Mouse (Mus musculus): ENCODE results near the gene Mre11a. TPM values are rescaled to one million over a fixed set of nuclear protein-coding genes. Genes with fewer than 3 reads are reported as not detected.

Gene Mre11a
- total RNA-seq, 2 experiments from 2014 or later: 16.6 to 21.9 TPM

DNA sequence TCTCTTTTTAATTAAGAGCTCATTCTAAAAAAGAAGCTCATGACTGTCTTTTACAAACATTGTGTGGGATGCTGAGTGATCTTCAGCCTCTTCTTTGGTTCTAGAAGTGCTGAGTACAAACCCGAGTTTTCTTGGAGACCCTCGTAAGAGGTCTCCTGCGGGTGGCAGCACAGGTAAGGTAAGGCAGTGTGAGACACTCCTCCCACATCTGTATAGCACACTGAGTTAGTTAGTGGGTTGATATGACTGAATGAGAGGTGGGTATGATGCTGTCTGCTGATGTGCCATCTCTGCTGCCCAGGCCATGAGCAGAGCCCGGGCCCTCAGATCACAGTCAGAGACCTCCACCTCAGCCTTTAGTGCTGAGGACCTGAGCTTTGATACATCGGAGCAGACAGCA lies 40.4 kb downstream of the Mre11a start:
- DNase-seq: no peak

DNA sequence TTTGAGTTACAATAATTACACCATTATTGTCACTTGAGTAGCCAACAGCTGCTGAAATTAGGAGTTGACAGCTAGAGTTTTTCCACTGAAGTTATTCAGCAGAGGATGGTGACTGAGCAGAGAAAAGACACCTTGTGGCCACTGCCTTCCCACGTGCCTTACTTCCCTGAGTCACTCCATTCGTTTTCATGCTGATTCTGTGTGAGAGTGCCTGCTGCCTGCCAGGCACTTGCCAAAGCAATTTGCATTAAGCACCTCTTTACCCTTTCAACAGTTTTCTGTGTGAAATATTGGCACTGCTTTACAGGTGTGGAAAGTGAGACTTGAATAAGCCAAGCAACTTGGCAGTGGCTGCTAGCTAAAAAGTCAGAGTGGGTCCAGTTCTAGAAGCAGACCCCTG lies 43.4 kb downstream of the Mre11a start:
- no peak for DNase-seq

DNA sequence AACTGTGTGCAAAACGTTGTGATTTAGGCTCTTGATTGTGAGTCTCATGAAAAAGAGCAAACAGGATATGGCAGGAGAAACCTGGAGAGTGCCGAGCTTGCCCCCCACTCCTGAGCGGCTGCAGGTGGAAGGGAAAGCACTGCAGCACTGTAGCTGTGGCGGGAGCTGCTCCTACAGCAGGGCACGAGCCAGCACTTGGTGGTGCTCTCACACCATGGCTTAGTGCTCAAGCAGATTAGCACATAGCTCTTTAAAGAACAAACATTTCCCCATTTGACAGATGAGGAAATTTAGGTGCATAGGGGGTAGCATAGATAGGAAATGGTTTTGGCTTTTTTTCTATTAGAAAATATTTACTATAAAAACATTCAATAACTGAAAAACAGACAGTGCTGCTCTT lies 47.6 kb downstream of the Mre11a start:
- no peak for DNase-seq

DNA sequence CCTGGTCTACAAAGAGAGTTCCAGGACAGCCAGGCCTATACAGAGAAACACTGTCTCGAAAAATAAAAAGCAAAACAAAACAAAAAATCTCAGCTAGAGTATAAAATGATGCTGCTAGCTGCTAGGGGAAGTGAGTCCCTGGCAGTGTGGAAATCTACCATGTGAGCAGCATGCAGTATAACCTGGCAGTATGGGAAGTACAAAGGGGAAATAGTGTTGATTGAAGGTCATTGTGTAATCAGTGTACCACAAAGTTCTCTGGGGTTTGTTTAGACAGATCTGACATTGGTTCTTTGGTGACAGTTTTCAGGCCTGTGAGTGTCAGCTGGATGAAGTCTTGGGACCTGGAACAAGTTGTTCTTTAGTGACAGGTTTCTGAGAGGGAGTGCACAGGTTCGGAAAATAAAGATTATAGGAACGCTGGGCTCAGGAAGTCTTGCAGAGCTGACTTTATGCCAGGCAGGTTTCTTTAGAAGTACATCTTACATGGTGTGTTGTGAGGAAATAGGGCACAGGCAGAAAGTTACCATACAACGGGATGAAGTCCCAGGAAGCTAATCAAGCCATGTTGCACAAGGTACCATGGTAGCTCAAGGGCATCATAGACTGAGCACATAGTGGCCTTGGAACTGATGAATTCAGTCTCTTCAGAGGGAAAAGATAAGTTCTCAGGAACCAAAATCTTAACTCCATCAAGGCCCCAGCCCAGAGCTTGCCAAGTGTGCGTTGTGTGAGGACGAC lies 51.1 kb downstream of the Mre11a start:
- DNase-seq: no peak

DNA sequence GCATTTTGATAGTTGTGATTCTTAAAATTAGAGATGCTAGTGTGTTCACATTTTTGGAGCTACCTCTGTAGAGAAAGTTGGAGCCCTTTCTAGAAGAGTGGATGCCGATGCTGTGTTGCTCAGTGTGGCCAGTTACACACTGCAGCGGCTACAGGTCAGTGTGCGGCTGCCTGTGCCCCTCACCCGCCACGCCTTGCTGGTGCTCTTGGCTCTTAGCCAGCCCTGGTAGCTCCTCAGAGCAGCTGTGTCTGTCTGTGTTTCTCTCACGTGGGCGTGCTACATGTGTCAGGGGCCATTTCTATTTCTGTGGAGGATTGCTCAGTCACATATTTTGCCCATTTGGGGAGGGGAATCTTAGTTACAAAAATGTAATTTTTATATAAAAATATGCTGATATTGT lies 55.1 kb downstream of the Mre11a start:
- peak; percentile 62 for DNase-seq

DNA sequence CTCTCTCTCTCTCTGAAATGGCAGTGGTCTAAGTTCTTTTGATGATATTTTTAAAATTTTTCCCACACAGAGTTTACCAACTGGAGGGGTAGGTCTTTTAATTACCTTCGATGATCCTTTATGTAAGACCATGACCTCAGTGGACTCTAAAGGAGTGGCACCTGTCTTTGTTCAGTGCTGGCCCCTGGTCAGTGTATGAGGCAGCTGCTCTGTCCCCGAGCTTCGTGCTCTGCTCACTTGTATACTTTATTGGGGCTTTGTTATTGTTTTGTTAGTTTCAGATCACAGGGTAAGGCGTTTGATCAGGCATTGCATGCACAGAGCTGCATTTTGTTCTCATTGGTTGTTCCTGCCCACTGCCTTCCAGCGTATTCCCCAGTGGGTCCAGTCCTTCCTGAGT lies 55.5 kb downstream of the Mre11a start:
- DNase-seq: no peak

DNA sequence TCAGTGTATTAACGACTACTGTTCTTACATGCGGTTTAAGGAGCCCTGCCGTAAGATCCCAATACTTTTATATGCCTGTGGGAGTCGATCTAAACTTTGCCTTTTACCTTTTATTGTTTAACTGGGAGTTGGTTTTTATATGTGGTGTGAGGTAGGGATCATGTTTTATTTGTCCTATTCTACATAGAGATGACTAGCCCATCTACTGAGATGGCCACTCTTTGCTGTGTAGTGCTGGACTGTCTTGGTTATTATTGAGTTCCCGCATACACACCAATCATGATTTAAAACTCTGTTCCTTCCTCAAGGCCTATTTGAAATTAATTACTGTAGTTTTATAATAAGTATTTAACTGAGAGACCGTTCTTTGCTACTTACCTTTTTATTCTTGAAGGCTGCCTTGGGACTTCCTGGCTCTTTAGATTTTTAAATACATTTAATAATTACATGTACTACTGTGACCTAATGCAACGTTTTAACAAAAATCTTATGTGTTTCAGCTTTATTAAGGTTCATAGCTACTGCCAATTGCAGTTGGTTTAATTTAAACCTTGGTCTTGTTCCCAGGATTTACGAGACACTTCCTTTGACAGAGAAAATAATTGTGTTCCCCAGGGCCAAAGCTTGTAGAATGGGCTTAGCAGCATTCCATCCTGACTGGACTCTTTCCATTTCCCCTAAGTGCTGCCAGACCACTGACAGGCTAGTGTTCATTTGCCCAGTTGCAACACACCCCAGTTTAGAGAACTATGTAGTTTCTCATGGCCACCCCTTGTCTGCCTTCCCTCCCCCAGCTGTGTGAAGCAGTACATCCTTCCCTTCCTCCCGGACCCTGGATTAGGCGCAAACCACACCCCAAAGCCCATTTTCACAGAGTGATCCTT lies 57.7 kb downstream of the Mre11a start:
- peak; percentile 33 for DNase-seq

DNA sequence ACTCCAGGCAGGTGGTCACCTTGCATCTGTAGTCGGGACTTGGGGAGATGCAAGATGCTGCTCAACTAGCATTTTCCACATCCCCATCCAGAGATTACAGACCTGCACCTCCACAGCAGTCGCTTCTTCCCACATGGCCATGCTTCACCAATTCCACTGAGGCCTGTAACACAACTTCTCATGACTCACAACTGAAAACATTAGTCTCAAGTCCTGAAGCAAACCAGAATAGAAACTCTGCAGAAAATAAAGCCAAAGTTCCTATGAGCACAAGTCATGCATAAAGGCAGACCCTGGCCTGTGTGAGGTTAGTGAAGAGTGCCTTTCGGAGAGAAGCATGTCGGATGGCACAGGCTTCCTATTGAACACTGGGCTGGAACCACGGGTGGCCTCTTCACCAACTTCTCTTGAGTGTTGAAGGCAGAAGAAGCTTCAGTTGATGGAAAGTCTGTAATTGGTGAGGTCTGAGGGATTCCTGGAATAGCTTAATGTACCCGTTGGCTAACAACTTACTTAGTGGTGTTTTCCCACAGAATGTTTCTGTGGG lies 58.9 kb downstream of the Mre11a start:
- DNase-seq: no peak

DNA sequence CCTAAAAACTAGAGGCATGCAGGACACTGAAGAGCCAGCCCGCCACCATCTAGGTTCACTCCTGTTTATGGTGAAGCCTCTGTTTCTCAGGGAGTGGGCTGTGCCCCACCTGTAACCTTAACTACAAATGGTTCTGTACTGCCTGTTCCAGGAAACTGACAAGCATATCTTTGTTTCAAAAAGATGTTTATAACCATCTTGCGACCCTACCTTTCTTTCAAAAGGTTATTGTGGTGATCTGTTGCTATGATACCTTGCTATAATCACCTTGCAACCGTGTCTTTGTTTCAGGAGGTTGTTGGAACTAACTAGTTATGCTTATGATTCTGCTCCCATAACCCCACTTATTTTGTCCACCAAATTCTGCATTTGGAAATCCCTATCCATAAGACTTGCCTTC lies 59.4 kb downstream of the Mre11a start:
- DNase-seq: no peak

DNA sequence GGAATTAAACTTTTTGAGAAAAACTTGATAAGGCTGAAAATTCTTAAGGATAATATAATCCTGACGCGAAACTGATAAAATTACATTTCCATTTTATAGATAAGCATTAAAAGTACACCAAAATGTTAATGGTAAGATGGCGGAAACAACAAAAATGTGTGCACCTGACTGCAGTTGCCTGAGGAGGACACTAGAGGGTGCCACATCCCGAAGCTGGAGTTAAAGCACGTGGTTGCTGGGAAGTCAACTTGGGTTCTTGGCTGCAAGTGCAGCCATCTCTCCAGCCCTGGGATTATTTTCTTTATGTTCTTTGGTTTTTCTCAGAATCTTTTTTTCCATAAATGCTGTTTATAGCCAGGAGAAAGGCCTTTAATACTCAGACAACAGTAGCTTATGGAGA lies 62.0 kb downstream of the Mre11a start:
- DNase-seq: peak; percentile 17

DNA sequence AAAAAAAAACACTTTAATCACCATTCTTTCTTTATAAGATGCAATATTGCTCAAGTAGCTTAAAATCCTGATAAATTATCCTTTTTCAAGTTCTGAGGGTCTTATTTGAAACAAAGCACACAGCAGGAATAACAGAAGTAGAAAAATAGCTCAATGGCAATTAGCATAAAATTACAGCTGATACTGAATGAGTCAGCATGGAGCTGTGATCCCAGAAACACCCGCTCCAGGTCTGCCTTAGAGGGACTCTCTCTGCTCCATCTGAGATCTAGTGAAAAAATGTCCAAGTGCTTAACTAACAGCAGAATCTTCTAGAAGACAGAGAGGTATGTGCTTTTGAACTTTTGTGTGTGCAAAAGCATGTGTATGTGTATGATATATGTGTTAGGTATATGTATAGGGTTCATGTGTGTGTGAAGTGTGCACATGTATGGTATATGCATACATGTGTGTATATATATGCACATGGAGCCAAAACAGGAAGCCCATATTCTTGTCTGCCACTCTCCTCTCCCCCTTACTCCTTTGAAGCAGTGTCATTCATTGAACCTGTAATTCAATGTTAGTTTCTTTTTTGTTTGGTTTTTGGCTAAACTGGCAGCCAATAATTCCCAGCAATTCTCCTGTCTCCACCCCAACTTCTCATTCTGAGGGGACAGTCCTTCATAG lies 63.9 kb downstream of the Mre11a start:
- DNase-seq: no peak

DNA sequence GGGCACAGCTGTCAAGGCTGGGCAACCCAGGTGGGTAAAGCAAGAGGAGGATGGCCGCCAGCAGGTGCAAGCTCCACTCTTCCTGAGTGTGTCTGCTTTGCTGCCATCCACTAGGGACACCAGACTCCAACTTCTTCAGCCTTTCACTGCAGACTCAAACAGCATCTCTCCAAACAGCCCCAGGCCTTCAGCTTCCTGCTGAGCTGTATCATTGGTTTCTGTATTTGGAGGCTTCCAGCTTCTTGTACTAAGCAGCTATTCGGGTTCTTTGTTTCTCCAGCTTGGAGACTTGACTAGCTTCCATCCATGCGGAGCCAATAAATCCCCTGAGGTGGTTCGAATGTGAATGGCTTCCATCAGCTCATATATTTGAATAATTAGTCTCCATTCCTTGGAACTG lies 70.1 kb downstream of the Mre11a start:
- DNase-seq: no peak

DNA sequence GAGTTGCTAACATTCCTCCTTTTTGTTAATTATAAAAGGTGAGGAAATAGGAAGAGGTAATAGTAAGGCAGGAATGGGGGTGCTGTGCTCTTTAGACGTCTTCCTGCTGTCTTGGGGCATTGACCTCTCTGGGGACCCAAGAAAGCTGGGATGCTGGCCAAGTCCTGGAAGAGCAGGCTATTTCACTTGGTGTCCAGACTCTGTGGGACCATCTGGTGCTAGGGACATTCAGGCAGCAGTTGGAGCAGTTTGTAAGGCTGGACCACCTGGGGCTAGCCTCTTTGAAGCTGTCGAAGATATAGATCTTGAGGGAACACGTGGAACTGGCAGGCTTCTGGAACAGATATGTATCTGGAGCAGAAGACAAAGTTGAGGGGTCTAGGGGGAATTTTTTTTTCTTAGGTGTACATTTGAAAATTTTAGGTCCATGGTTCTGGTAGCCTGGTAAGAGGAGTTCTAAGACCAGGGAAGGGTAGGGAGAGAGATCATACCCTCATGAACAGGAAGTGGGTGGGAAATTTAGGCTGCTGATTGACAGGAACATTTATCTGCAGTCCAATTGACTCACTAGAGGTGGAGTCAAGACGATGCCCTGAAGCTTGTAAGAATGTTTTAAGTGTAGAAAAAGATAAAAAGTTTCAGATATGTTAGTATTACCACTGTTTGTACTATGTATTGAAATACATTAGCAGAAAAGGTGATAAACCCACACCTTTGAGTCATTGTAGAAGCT lies 72.6 kb downstream of the Mre11a start:
- peak; percentile 29 for DNase-seq

DNA sequence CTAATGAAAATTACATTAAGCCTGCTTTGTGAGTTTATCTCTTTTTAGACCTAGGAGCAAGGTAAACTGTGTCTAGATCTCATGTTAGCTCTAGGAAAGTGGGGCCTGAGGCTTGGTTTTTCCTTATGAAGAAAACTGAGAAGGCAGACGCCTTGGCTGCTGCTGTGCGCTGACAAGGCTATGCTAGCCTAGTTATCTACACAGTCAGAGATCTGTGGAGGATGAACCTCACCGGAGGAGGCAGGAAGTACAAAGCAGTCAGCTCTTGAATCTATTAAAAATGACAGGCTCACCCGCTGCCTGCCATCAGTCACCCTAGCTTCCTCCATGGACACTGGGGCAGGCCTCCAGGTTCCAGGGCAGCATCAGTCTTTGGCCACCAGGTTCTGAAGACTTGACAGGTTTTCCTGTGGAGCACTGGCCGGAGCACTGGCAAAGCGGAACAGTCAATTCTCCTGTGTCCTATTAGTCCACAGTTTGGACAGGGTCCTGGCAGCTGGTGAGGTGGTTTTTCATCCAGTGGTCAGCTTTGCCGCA lies 73.8 kb downstream of the Mre11a start:
- no peak for DNase-seq

DNA sequence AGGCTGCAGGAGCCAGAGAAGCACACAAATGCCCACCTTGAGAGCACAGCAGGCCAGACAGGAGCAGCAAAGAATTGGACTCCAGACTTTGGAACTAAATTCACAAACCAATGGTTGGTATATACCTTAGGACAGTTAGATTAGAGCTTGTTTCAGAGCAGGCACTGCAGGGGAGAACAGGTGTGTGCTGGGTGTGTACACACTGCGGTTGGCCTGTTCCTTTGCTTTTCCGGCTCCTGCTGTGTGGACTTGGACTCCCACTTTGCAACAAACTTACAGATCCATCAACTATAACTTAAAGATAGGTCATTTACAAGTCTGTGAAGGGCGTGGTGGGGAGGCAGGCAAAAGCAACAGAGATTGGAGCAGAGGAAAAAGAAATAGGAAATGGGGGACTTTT lies 74.3 kb downstream of the Mre11a start:
- no peak for DNase-seq

DNA sequence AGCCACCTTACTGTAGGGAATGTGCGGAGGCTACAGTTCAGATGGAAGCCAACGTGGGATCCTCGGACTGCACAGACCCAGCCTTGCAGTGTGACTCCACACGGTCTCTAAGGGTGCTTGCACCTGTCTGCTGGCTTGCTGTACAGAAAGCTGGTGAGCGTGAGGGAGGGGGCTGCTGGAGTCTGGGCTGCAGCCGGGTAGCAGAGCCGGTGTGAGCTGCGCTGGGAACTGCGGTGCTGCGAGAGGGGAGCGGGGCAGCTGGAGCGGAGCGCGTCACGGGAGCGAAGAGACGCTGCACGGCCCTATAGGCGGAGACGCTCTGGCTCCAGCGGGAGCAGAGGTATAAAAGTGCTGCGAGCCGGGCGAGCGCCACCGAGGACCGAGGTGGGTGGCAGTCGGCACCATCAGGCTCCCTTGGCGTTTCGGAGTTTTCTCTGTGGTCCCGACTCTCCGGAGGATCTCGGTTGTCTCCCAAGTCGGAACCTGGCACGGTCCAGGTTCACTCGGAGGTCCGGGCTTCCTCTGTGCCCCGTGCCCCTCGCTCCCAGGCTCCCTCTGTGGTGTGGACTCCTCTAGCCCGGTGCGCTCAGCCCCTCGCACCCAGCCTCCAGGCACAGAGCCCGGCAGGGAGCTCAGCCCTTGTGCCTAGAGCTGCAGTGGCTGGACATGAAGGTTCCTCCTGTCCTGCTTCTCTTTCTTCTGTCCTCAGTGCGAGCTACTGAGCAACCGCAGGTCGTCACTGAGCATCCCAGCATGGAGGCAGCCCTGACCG lies 75.6 kb downstream of the Mre11a start, which contains the start of gene Gpr83:
Gene Gpr83 (plus strand): TSS at position 343 of the 772 bp plus-strand sequence.
- peak; percentile 31 for DNase-seq

DNA sequence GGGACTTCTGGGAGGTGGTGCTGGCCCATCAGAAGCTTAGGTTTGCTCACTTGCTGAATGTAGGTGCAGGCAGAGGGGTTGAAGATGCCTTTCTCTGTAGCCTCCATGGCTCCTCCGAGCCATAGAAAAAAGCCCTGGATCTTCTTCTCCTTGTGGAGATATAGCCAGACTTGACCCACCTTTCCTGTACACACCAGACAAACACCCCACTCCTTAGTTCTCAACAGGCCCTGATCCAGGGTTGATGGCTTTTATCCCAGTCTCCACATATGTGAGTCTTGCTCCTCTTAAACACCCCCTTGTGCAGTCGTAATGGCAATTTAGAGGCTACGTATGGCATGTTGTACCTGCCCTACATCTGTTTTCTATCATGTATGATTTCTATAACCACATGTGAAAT lies 78.7 kb downstream of the Mre11a start:
- no peak for DNase-seq

DNA sequence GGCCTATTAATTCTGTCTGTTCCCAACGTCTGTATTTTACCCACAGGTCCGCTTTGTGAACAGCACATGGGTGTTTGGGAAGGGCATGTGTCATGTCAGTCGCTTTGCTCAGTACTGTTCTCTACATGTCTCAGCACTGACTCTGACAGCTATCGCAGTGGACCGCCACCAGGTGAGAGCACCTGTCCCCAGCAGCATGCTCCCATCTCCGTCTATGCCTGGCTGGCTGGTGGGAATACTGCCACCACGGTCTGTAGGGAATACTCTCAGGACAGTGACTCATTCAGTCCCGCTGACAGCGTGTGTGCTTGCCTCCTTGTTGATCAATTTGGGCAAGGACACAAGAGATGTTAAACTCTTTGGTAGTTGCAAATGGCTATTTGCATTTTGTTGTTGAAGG lies 80.3 kb downstream of the Mre11a start:
- DNase-seq: no peak

DNA sequence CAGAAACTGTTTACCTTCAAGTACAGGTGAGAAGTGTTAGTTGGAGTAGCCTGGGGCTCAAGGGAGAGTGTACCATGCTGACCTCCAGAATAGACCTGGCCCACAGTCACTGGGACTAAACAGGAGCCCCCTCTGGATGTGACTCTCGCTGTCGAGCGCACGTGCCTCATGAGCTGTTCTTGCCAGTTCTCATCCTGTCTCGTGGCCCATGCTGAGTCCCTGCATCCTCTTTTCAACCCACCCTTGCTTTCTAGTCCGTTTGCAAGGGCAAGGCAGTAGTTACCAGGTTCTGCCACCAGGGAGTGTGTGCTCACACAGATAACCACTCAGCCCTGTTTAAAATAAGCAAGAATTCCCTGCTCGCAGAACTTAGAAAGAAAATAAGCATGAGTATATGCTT lies 82.5 kb downstream of the Mre11a start:
- peak; percentile 70 for DNase-seq

DNA sequence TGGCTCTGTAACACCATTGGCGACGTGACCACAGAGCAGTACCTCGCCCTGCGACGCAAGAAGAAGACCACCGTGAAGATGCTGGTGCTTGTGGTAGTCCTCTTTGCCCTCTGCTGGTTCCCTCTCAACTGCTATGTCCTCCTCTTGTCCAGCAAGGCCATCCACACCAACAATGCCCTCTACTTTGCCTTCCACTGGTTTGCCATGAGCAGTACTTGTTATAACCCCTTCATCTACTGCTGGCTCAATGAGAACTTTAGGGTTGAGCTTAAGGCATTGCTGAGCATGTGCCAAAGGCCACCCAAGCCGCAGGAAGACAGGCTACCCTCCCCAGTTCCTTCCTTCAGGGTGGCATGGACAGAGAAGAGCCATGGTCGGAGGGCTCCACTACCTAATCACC lies 83.9 kb downstream of the Mre11a start:
- DNase-seq: no peak

DNA sequence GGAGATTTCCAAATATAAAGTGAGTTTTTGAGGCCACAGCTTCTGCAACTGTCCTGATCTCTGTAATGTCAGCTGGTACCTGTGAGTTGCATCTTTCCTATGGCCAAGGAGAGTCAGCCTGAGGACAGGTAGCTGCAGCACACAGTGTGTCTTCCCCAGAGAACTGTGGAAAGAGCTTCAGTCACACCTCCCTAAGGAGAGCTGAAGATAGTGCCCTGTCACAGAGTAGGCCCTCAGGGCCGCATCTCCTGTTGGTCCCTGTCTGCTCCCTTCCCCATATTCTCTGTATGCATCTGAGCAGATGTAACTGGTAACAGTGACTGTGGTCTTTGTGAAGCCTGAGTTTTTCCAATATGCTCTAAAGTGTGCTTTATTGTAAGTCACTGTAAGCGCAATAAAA lies 85.9 kb downstream of the Mre11a start:
- DNase-seq: no peak

Data from heart, postnatal 4 days (tissue).